Mouse (Mus musculus) olfactory bulb, adult 2 months (tissue): ENCODE results near the gene Sept1.

Source experiments
- CTCF ChIP-seq: fragments of 200-500 bp; IDR thresholded peaks from 2 replicates; pipeline ENCODE4 v1.5.1; 2012; ENCODE audit warnings: low read depth, mild to moderate bottlenecking, low read length, moderate library complexity; ENCODE audit not compliant: insufficient read depth
- POLR2A ChIP-seq: fragments of 200-500 bp; IDR thresholded peaks from 2 replicates; pipeline ENCODE4 v1.6.1; 2012; ENCODE audit warnings: mild to moderate bottlenecking, low read depth, low read length, moderate library complexity; ENCODE audit not compliant: insufficient read depth

GRCm38 (mm10) chr7:127270666-127271065 lies 37.7 kb upstream of the Sept1 start:
- TF ChIP-seq CTCF (no peak), POLR2A (no peak)
